Mouse (Mus musculus) neutrophil, adult 5-6 weeks (primary cell): Measurements from ENCODE around the gene Gm11437. TPM values are rescaled to one million over a fixed set of nuclear protein-coding genes. Genes with fewer than 3 reads are reported as not detected.

Experiments used
- total RNA-seq: library from RNA; stranded (forward); fragments of 200-1000 nt; gene quantifications from 2 replicates; pipeline ENCODE4 v1.2.3, GENCODE M21; 2017

Gene Gm11437
- total RNA-seq, 1 experiment from 2014 or later = not detected

Other genes with a start within 250 kb of the Gm11437 start
- 71.0 and 73.2 TPM in 2 replicates for gene Ddx52, start 225.4 kb downstream of the Gm11437 start, total RNA-seq
- 35.6 and 43.1 TPM in 2 replicates for gene Synrg, start 203.0 kb downstream of the Gm11437 start, total RNA-seq
- gene Dusp14, start 98.2 kb downstream of the Gm11437 start, total RNA-seq = 1.3 TPM in 1 of 2 replicates, not detected in the other
- 4.2 and 4.4 TPM in 2 replicates for gene Tada2a, start 37.9 kb downstream of the Gm11437 start, total RNA-seq
- gene Acaca, start 37.8 kb downstream of the Gm11437 start, total RNA-seq = 18.0 and 23.2 TPM in 2 replicates